13 mouse cellular contexts compared by ENCODE assay signal in genomic region chr6:8352533-8353168, GRCm38 (mm10).
A peak's percentile ranks its signal among the peaks of the same experiment; 100 is the strongest.
DNase-seq lines count a peak whose midpoint lies in the region; ATAC-seq lines count a peak whose summit lies in the region.
"Had no signal": no experiment of that assay in that cellular context is flagged by ENCODE, and none has a peak within 500 bp of the region (broad histone marks: within the 10 kb centered on the region; RNA-seq: fewer than 3 reads in every experiment).

No protein-coding gene starts in this region.

- no peaks in the 10 kb centered on the region for H3K9me3 ChIP-seq in limb, embryonic 11.5 days (ENCODE audit: control insufficient read depth, low read length)
- no peaks in the 10 kb centered on the region for H3K9me3 ChIP-seq in limb, embryonic 10.5 days (replicated peaks)
- no peaks in the 10 kb centered on the region for H3K9me3 ChIP-seq in embryonic facial prominence, embryonic 13.5 days
- H3K9me3 ChIP-seq in hindbrain, embryonic 13.5 days = no peaks in the 10 kb centered on the region
- H3K9me3 ChIP-seq: liver, embryonic 13.5 days; megakaryocyte, embryonic 14.5 days had no signal

- H3K4me1 ChIP-seq in limb, embryonic 11.5 days (ENCODE audit: control insufficient read depth, insufficient read depth, low read length) = no peaks in the 10 kb centered on the region
- peaks cover 8% of the 10 kb centered on the region; the same call in 1 of the 2 replicates for H3K4me1 ChIP-seq in limb, embryonic 10.5 days
- H3K4me1 ChIP-seq in embryonic facial prominence, embryonic 13.5 days = peaks cover 32% of the 10 kb centered on the region
- H3K4me1 ChIP-seq in hindbrain, embryonic 13.5 days (replicated peaks) = peaks cover 22% of the 10 kb centered on the region

- intact Hi-C loops in heart, postnatal 36 days (cut with DNase I) = loop anchor here (5.0 kb wide), 1 partner anchor 140 kb away; no protein-coding TSS in a partner anchor

- H3K4me3 ChIP-seq in limb, embryonic 11.5 days (ENCODE audit: low read depth, low read length) = no peak overlapping the region
- H3K4me3 ChIP-seq in limb, embryonic 10.5 days = no peak overlapping the region
- peak overlapping the region; percentile 14; the same call in 1 of the 2 replicates for H3K4me3 ChIP-seq in embryonic facial prominence, embryonic 13.5 days
- H3K4me3 ChIP-seq in hindbrain, embryonic 13.5 days = no peak overlapping the region
- H3K4me3 ChIP-seq: liver, embryonic 13.5 days; megakaryocyte, embryonic 14.5 days had no signal

- H3K27me3 ChIP-seq in limb, embryonic 11.5 days (ENCODE audit: control insufficient read depth, insufficient read depth, low read length) = no peaks in the 10 kb centered on the region
- no peaks in the 10 kb centered on the region for H3K27me3 ChIP-seq in limb, embryonic 10.5 days (ENCODE audit: low read depth, poor library complexity, severe bottlenecking)
- no peaks in the 10 kb centered on the region for H3K27me3 ChIP-seq in embryonic facial prominence, embryonic 13.5 days
- no peaks in the 10 kb centered on the region for H3K27me3 ChIP-seq in hindbrain, embryonic 13.5 days
- H3K27me3 ChIP-seq: liver, embryonic 13.5 days; megakaryocyte, embryonic 14.5 days had no signal

- ATAC-seq in limb, embryonic 11.5 days (ENCODE audit: insufficient number of reproducible peaks, low FRiP score, low TSS enrichment, low read depth) = no peak
- ATAC-seq in embryonic facial prominence, embryonic 13.5 days (ENCODE audit: insufficient number of reproducible peaks, insufficient read depth, low FRiP score, low TSS enrichment, low read depth) = no peak
- peak; percentile 69 for ATAC-seq in hindbrain, embryonic 13.5 days (ENCODE audit: low FRiP score)

- H3K9ac ChIP-seq in limb, embryonic 11.5 days (ENCODE audit: low read length) = no peak overlapping the region
- no peak overlapping the region for H3K9ac ChIP-seq in embryonic facial prominence, embryonic 13.5 days
- H3K9ac ChIP-seq in hindbrain, embryonic 13.5 days = no peak overlapping the region
- H3K9ac ChIP-seq: liver, embryonic 13.5 days had no signal

- 54% methylated on average over 12 of the region's 12 CpGs for WGBS in limb, embryonic 11.5 days
- WGBS in limb, embryonic 10.5 days = 87% methylated on average over 12 of the region's 12 CpGs
- 19% methylated on average over 12 of the region's 12 CpGs for WGBS in embryonic facial prominence, embryonic 13.5 days
- 24% methylated on average over 12 of the region's 12 CpGs for WGBS in hindbrain, embryonic 13.5 days

- H3K27ac ChIP-seq in limb, embryonic 11.5 days (replicated peaks; ENCODE audit: low read depth, low read length) = 0 out of 2 replicates have a peak overlapping the region, but pooled peaks have one; percentile 8
- no peak overlapping the region for H3K27ac ChIP-seq in limb, embryonic 10.5 days
- H3K27ac ChIP-seq in embryonic facial prominence, embryonic 13.5 days = peak overlapping the region; percentile 51; the same call in 1 of the 2 replicates
- peak overlapping the region; percentile 4 for H3K27ac ChIP-seq in hindbrain, embryonic 13.5 days
- H3K27ac ChIP-seq: liver, embryonic 13.5 days had no signal

- H3K36me3 ChIP-seq in limb, embryonic 11.5 days (ENCODE audit: control insufficient read depth, insufficient read depth, low read length) = no peaks in the 10 kb centered on the region
- no peaks in the 10 kb centered on the region for H3K36me3 ChIP-seq in limb, embryonic 10.5 days
- no peaks in the 10 kb centered on the region for H3K36me3 ChIP-seq in embryonic facial prominence, embryonic 13.5 days
- H3K36me3 ChIP-seq in hindbrain, embryonic 13.5 days = no peaks in the 10 kb centered on the region
- H3K36me3 ChIP-seq: liver, embryonic 13.5 days had no signal

- no peak overlapping the region for H3K4me2 ChIP-seq in limb, embryonic 11.5 days (ENCODE audit: low read depth, severe bottlenecking)
- peak overlapping the region; percentile 44 for H3K4me2 ChIP-seq in embryonic facial prominence, embryonic 13.5 days
- peak overlapping the region; percentile 40 for H3K4me2 ChIP-seq in hindbrain, embryonic 13.5 days
- H3K4me2 ChIP-seq: liver, embryonic 13.5 days had no signal

- DNase-seq in limb, embryonic 11.5 days (ENCODE audit: low spot score) = no peak
- DNase-seq in limb, embryonic 10.5 days (ENCODE audit: low spot score) = no peak
- DNase-seq in naive thymus-derived CD4-positive, alpha-beta T cell, adult 2 months (ENCODE audit: low read depth) = peak; percentile 16
- no peak for DNase-seq in heart, postnatal 36 days
- DNase-seq in layer of hippocampus, postnatal 14 days (ENCODE audit: low spot score in 2 of 2) = no peak
- DNase-seq: heart, adult 18-20 months; kidney, adult 8-10 months; liver, embryonic 13.5 days; right cerebral cortex, postnatal 4 days; thymus, postnatal 25 days had no signal
